Mouse (Mus musculus) C2C12 (cell line): Measurements from ENCODE around the gene Ubxn6.

Experiments used
- CTCF ChIP-seq: IDR thresholded peaks from one replicate; pipeline ENCODE4 v1.5.1; 2011; ENCODE audit not compliant: control insufficient read depth, insufficient read depth, insufficient read length
- MAX ChIP-seq: IDR thresholded peaks from one replicate; pipeline ENCODE4 v1.6.1; 2011; ENCODE audit warnings: mild to moderate bottlenecking, control low read depth
- MYOD1 ChIP-seq: IDR thresholded peaks from one replicate; pipeline ENCODE4 v1.6.1; 2011; ENCODE audit warnings: low read depth; ENCODE audit not compliant: control insufficient read depth, insufficient read length
- USF1 ChIP-seq: IDR thresholded peaks from one replicate; pipeline ENCODE4 v1.6.1; 2011; ENCODE audit warnings: low read depth, mild to moderate bottlenecking, control low read depth, moderate library complexity

GRCm38 (mm10) chr17:56102158-56102557 is 27.3 kb upstream of the Ubxn6 start:
- TF ChIP-seq CTCF (no peak), MYOD1 (no peak), MAX (no peak), USF1 (no peak)
